Mouse (Mus musculus) leukemia stem cell, adult 10-12 weeks (primary cell): Measurements from ENCODE around the gene Prkar1b. TPM values are rescaled to one million over a fixed set of nuclear protein-coding genes. Genes with fewer than 3 reads are reported as not detected.

Experiments
- polyA plus RNA-seq: library from polyadenylated mRNA; stranded (reverse); fragments of >175 nt; gene quantifications from 2 replicates; pipeline ENCODE4 v1.2.3, GENCODE M21; 2012; ENCODE audit warnings: low replicate concordance

Gene Prkar1b
- polyA plus RNA-seq = 0.95 and 1.6 TPM in 2 replicates

GRCm38 (mm10) chr5:139149681-139150602, at the start of gene Prkar1b, which contains the start of gene Dnaaf5:
Gene Prkar1b (minus strand): TSS chr5:139150001.
Gene Dnaaf5 (plus strand): TSS chr5:139150223.

GRCm38 (mm10) chr5:138997171-138997788, 152.5 kb downstream of the Prkar1b start, which contains the start of gene Pdgfa:
Gene Pdgfa (minus strand): TSS chr5:138997370.

Other genes starting within 250 kb of the Prkar1b start
- gene Pdgfa, start 152.6 kb downstream of the Prkar1b start, polyA plus RNA-seq = 1.6 and 2.2 TPM in 2 replicates
- 83.4 and 123 TPM in 2 replicates for gene Dnaaf5, start 222 bp upstream of the Prkar1b start, polyA plus RNA-seq
- gene Sun1, start 50.6 kb upstream of the Prkar1b start, polyA plus RNA-seq = 11.8 and 39.6 TPM in 2 replicates
- 85.5 and 92.0 TPM in 2 replicates for gene Get4, start 102.3 kb upstream of the Prkar1b start, polyA plus RNA-seq
- 6.4 and 6.7 TPM in 2 replicates for gene Adap1, start 175.6 kb upstream of the Prkar1b start, polyA plus RNA-seq
- gene Cox19, start 201.4 kb upstream of the Prkar1b start, polyA plus RNA-seq = 31.5 and 69.9 TPM in 2 replicates
- not detected in 2 replicates for gene Cyp2w1, start 202.6 kb upstream of the Prkar1b start, polyA plus RNA-seq
- gene Gpr146, start 227.7 kb upstream of the Prkar1b start, polyA plus RNA-seq = 37.7 and 55.6 TPM in 2 replicates